9 mouse cellular contexts compared by ENCODE assay signal in the genomic region with DNA sequence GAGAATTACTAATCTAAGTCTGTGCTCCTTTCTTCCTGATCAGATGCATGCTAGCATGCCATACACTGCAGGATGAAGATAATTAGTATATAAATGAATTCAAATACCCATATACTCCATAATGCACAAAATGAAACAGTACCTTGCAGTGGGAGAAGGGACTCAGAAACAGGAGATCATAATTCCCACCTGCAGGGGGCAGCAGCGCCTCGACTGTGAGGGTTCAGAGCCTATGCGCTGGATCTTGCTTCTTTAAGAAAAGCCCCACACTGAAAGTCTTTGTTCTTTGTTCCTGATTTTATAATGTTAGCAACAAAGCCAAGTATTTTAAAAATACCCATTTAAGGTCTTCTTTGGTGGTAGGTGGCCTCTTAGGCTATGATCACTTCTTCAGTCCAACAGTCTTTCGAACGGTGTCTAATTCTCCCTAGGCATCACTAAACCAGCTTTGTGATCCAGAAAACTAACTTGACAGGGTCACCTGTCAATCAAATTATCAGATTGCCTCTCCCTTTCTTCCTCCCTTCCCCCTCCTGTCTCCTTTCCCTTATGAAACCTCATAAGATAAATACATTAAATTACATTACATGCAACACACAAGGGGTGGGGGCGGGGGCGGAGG. TPM values are rescaled to one million over a fixed set of nuclear protein-coding genes. Genes with fewer than 3 reads are reported as not detected.
DNase-seq lines count a peak whose midpoint lies in the region; ATAC-seq and TF ChIP-seq lines count a peak whose summit lies in the region.
"Had no signal": no experiment of that assay in that cellular context is flagged by ENCODE, and none has a peak within 500 bp of the region (broad histone marks: within the 10 kb centered on the region; RNA-seq: fewer than 3 reads in every experiment).

No protein-coding gene starts in this region.

- H3K27ac ChIP-seq in kidney, embryonic 14.5 days (ENCODE audit: low read depth, low read length): no peak overlapping the region
- H3K27ac ChIP-seq in bone marrow macrophage, adult 2 months (ENCODE audit: insufficient read depth, low read depth, low read length): no peak overlapping the region
- H3K27ac ChIP-seq in forebrain, embryonic 11.5 days (ENCODE audit: low read depth, low read length): no peak overlapping the region
- H3K27ac ChIP-seq in hindbrain, embryonic 14.5 days: no peak overlapping the region
- no peak overlapping the region; the same call in 1 of the 2 replicates for H3K27ac ChIP-seq in neural tube, embryonic 13.5 days (replicated peaks)
- H3K27ac ChIP-seq: midbrain, embryonic 12.5 days had no signal

- no peak overlapping the region for H3K4me3 ChIP-seq in kidney, embryonic 14.5 days (ENCODE audit: low read length)
- H3K4me3 ChIP-seq in bone marrow macrophage, adult 2 months (ENCODE audit: insufficient read depth, low read length): no peak overlapping the region
- no peak overlapping the region for H3K4me3 ChIP-seq in forebrain, embryonic 11.5 days (ENCODE audit: low read depth, low read length)
- no peak overlapping the region for H3K4me3 ChIP-seq in hindbrain, embryonic 14.5 days (replicated peaks; ENCODE audit: low read length)
- H3K4me3 ChIP-seq in neural tube, embryonic 13.5 days: no peak overlapping the region
- H3K4me3 ChIP-seq: midbrain, embryonic 12.5 days had no signal

- no peaks in the 10 kb centered on the region for H3K4me1 ChIP-seq in kidney, embryonic 14.5 days (ENCODE audit: control insufficient read depth, insufficient read depth, low read length)
- H3K4me1 ChIP-seq in bone marrow macrophage, adult 2 months (ENCODE audit: control insufficient read depth, insufficient read depth, low read length): no peaks in the 10 kb centered on the region
- H3K4me1 ChIP-seq in forebrain, embryonic 11.5 days (replicated peaks; ENCODE audit: control insufficient read depth, insufficient read depth, low read length): no peaks in the 10 kb centered on the region
- H3K4me1 ChIP-seq in hindbrain, embryonic 14.5 days (replicated peaks; ENCODE audit: control insufficient read depth, insufficient read depth, low read length): no peaks in the 10 kb centered on the region
- no peaks in the 10 kb centered on the region for H3K4me1 ChIP-seq in neural tube, embryonic 13.5 days (replicated peaks)
- H3K4me1 ChIP-seq: midbrain, embryonic 12.5 days had no signal

- no peaks in the 10 kb centered on the region for H3K27me3 ChIP-seq in kidney, embryonic 14.5 days (ENCODE audit: control insufficient read depth, insufficient read depth, low read length)
- H3K27me3 ChIP-seq in forebrain, embryonic 11.5 days (ENCODE audit: control insufficient read depth, insufficient read depth, low read length): no peaks in the 10 kb centered on the region
- H3K27me3 ChIP-seq in hindbrain, embryonic 14.5 days (ENCODE audit: control insufficient read depth, insufficient read depth, low read length): no peaks in the 10 kb centered on the region
- no peaks in the 10 kb centered on the region for H3K27me3 ChIP-seq in neural tube, embryonic 13.5 days
- H3K27me3 ChIP-seq: midbrain, embryonic 12.5 days had no signal

- 77% methylated on average over 7 of the region's 7 CpGs for WGBS in kidney, embryonic 14.5 days
- 85% methylated on average over 7 of the region's 7 CpGs for WGBS in forebrain, embryonic 11.5 days
- 77% methylated on average over 7 of the region's 7 CpGs for WGBS in hindbrain, embryonic 14.5 days
- WGBS in neural tube, embryonic 13.5 days: 76% methylated on average over 7 of the region's 7 CpGs

- no peaks in the 10 kb centered on the region for H3K36me3 ChIP-seq in kidney, embryonic 14.5 days (ENCODE audit: control insufficient read depth, insufficient read depth, low read length)
- no peaks in the 10 kb centered on the region for H3K36me3 ChIP-seq in forebrain, embryonic 11.5 days (ENCODE audit: control insufficient read depth, insufficient read depth, low read length)
- no peaks in the 10 kb centered on the region for H3K36me3 ChIP-seq in hindbrain, embryonic 14.5 days (replicated peaks; ENCODE audit: control insufficient read depth, insufficient read depth)
- H3K36me3 ChIP-seq in neural tube, embryonic 13.5 days: no peaks in the 10 kb centered on the region
- H3K36me3 ChIP-seq: midbrain, embryonic 12.5 days had no signal

- no peak for TF ChIP-seq POLR2A in bone marrow macrophage, adult 2 months (IDR thresholded peaks at IDR 0.05; ENCODE audit: borderline replicate concordance, low read depth, low read length)

- intact Hi-C loops in left cerebral cortex, postnatal 14 days (cut with DNase I): loop anchor here (10.0 kb wide), 1 partner anchor 1888 kb away; no protein-coding TSS in a partner anchor

- no peak for ATAC-seq in kidney, embryonic 14.5 days (ENCODE audit: low FRiP score, low TSS enrichment)
- peak; percentile 74 for ATAC-seq in forebrain, embryonic 11.5 days (replicated peaks; ENCODE audit: low FRiP score)
- ATAC-seq in hindbrain, embryonic 14.5 days (ENCODE audit: low FRiP score): peak; percentile 71; the same call in 1 of the 2 replicates
- peak; percentile 85 for ATAC-seq in neural tube, embryonic 13.5 days (ENCODE audit: low read depth)

- peak; percentile 50 for DNase-seq in kidney, adult 11 months
- peak; percentile 74 for DNase-seq in forebrain, embryonic 11.5 days (ENCODE audit: low spot score)
- peak; percentile 81 for DNase-seq in hindbrain, embryonic 14.5 days (ENCODE audit: low spot score)
- DNase-seq in left cerebral cortex, postnatal 14 days (ENCODE audit: low spot score in 2 of 2): peak; percentile 91 to 94
- DNase-seq in telencephalon, adult 2 months (ENCODE audit: low read depth, low spot score): peak; percentile 55

- H3K4me2 ChIP-seq in kidney, embryonic 14.5 days (replicated peaks; ENCODE audit: low read depth, low read length): no peak overlapping the region
- H3K4me2 ChIP-seq in forebrain, embryonic 11.5 days (ENCODE audit: low read depth, low read length, severe bottlenecking): no peak overlapping the region
- H3K4me2 ChIP-seq in hindbrain, embryonic 14.5 days (replicated peaks): no peak overlapping the region
- H3K4me2 ChIP-seq in neural tube, embryonic 13.5 days: no peak overlapping the region
- H3K4me2 ChIP-seq: midbrain, embryonic 12.5 days had no signal

- peak; percentile 39; the same call in 1 of the 2 replicates for TF ChIP-seq CTCF in bone marrow macrophage, adult 2 months (IDR thresholded peaks at IDR 0.05; ENCODE audit: low read depth, low read length)

- H3K9ac ChIP-seq in kidney, embryonic 14.5 days (ENCODE audit: low read depth, low read length): no peak overlapping the region
- H3K9ac ChIP-seq in forebrain, embryonic 11.5 days (ENCODE audit: low read length): no peak overlapping the region
- no peak overlapping the region for H3K9ac ChIP-seq in hindbrain, embryonic 14.5 days
- H3K9ac ChIP-seq in neural tube, embryonic 13.5 days: no peak overlapping the region
- H3K9ac ChIP-seq: midbrain, embryonic 12.5 days had no signal

- no peaks in the 10 kb centered on the region; the same call in 1 of the 2 replicates for H3K9me3 ChIP-seq in kidney, embryonic 14.5 days (ENCODE audit: control insufficient read depth, low read length)
- no peaks in the 10 kb centered on the region for H3K9me3 ChIP-seq in forebrain, embryonic 11.5 days (ENCODE audit: control insufficient read depth, low read length)
- H3K9me3 ChIP-seq in hindbrain, embryonic 14.5 days (ENCODE audit: control insufficient read depth, low read length): no peaks in the 10 kb centered on the region
- H3K9me3 ChIP-seq in neural tube, embryonic 13.5 days: no peaks in the 10 kb centered on the region
- H3K9me3 ChIP-seq: midbrain, embryonic 12.5 days had no signal

RNA-seq across cellular contexts. Expression of gene Cetn3, which starts 15.7 kb away (rescaled TPM):
- polyA plus RNA-seq in kidney, embryonic 14.5 days (2014; fragmentation: Nextera tagmentation; extraction: Ambion mirVana): 275 and 385 TPM in 2 replicates
- polyA plus RNA-seq in bone marrow macrophage, adult 2 months (2012; ENCODE audit: insufficient read depth, insufficient read length, missing spikeins): 93.8 and 107 TPM in 2 replicates
- 282 and 302 TPM in 2 replicates for polyA plus RNA-seq in forebrain, embryonic 11.5 days (2014; fragmentation: Nextera tagmentation; extraction: Ambion mirVana)
- 232 and 250 TPM in 2 replicates for polyA plus RNA-seq in hindbrain, embryonic 14.5 days (2014; fragmentation: Nextera tagmentation; extraction: Ambion mirVana)
- 100 to 1,000 TPM; 152 to 161 TPM for total RNA-seq in left cerebral cortex, postnatal 14 days (2021)
- polyA plus RNA-seq in neural tube, embryonic 13.5 days (2015; fragmentation: Nextera tagmentation; extraction: Ambion mirVana): 231 and 259 TPM in 2 replicates

RNA-seq across cellular contexts. Expression of gene Mblac2, which starts 56.0 kb away (rescaled TPM):
- 5.1 and 7.1 TPM in 2 replicates for polyA plus RNA-seq in kidney, embryonic 14.5 days (2014; fragmentation: Nextera tagmentation; extraction: Ambion mirVana)
- 8.4 and 8.6 TPM in 2 replicates for polyA plus RNA-seq in bone marrow macrophage, adult 2 months (2012; ENCODE audit: insufficient read depth, insufficient read length, missing spikeins)
- polyA plus RNA-seq in forebrain, embryonic 11.5 days (2014; fragmentation: Nextera tagmentation; extraction: Ambion mirVana): 5.9 and 6.4 TPM in 2 replicates
- 49.2 and 51.1 TPM in 2 replicates for polyA plus RNA-seq in hindbrain, embryonic 14.5 days (2014; fragmentation: Nextera tagmentation; extraction: Ambion mirVana)
- total RNA-seq in left cerebral cortex, postnatal 14 days (2021): 10 to 100 TPM; 25.4 to 27.9 TPM
- polyA plus RNA-seq in neural tube, embryonic 13.5 days (2015; fragmentation: Nextera tagmentation; extraction: Ambion mirVana): 34.5 and 34.8 TPM in 2 replicates

RNA-seq across cellular contexts. Expression of gene Polr3g, which starts 56.3 kb away (rescaled TPM):
- 14.4 and 15.0 TPM in 2 replicates for polyA plus RNA-seq in kidney, embryonic 14.5 days (2014; fragmentation: Nextera tagmentation; extraction: Ambion mirVana)
- polyA plus RNA-seq in bone marrow macrophage, adult 2 months (2012; ENCODE audit: insufficient read depth, insufficient read length, missing spikeins): 3.2 and 3.6 TPM in 2 replicates
- polyA plus RNA-seq in forebrain, embryonic 11.5 days (2014; fragmentation: Nextera tagmentation; extraction: Ambion mirVana): 14.3 and 15.2 TPM in 2 replicates
- 3.8 and 5.0 TPM in 2 replicates for polyA plus RNA-seq in hindbrain, embryonic 14.5 days (2014; fragmentation: Nextera tagmentation; extraction: Ambion mirVana)
- total RNA-seq in left cerebral cortex, postnatal 14 days (2021): 1 to 10 TPM; 2.5 to 3.9 TPM
- polyA plus RNA-seq in neural tube, embryonic 13.5 days (2015; fragmentation: Nextera tagmentation; extraction: Ambion mirVana): 5.9 and 6.7 TPM in 2 replicates
